Mouse (Mus musculus) lung, postnatal 0 days (tissue): ENCODE results near the gene Syce3.

Experiments
- CTCF ChIP-seq: IDR thresholded peaks from 2 replicates; pipeline ENCODE4 v1.5.1; 2016; ENCODE audit warnings: antibody characterized with exemption, mild to moderate bottlenecking
- EP300 ChIP-seq: IDR thresholded peaks from 2 replicates; pipeline ENCODE4 v1.6.1; 2016; ENCODE audit warnings: antibody characterized with exemption, mild to moderate bottlenecking, control low read depth

- no peak for TF ChIP-seq CTCF
- TF ChIP-seq EP300 = no peak
These were observed 11.6 kb upstream of the Syce3 start for GRCm38 (mm10) chr15:89421938-89422337.
